In genomic region chr3:123508675-123509376, GRCm38 (mm10) we compare ENCODE assay signal across 8 mouse cellular contexts.
A peak's percentile ranks its signal among the peaks of the same experiment; 100 is the strongest.
DNase-seq lines count a peak whose midpoint lies in the region; ATAC-seq and TF ChIP-seq lines count a peak whose summit lies in the region.

No protein-coding gene starts in this region.

- H3K27me3 ChIP-seq in kidney, adult 2 months (replicated peaks; ENCODE audit: control insufficient read depth, insufficient read depth, low read length): no peaks in the 10 kb centered on the region
- no peaks in the 10 kb centered on the region for H3K27me3 ChIP-seq in ES-Bruce4 (ENCODE audit: control insufficient read depth, insufficient read depth, low read length, poor library complexity, severe bottlenecking)
- no peaks in the 10 kb centered on the region for H3K27me3 ChIP-seq in hindbrain, embryonic 16.5 days (replicated peaks; ENCODE audit: control insufficient read depth, insufficient read depth, low read length)
- H3K27me3 ChIP-seq in midbrain, embryonic 13.5 days: 0 out of 2 replicates have a peak, but pooled peaks cover 2% of the 10 kb centered on the region

- H3K27ac ChIP-seq in kidney, adult 2 months (ENCODE audit: insufficient read depth, low read depth, low read length): peak overlapping the region; percentile 88
- peak overlapping the region; percentile 93 for H3K27ac ChIP-seq in ES-Bruce4 (ENCODE audit: insufficient read depth, low read length)
- peak overlapping the region; percentile 99 for H3K27ac ChIP-seq in hindbrain, embryonic 16.5 days (ENCODE audit: low read depth, low read length)
- H3K27ac ChIP-seq in midbrain, embryonic 13.5 days: peak overlapping the region; percentile 97

- under 1% methylated on average over 36 of the region's 36 CpGs for WGBS in kidney, adult 2 months
- WGBS in hindbrain, embryonic 16.5 days: under 1% methylated on average over 36 of the region's 36 CpGs
- WGBS in midbrain, embryonic 13.5 days: under 1% methylated on average over 36 of the region's 36 CpGs

- H3K4me3 ChIP-seq in kidney, adult 2 months (ENCODE audit: insufficient read depth, low read depth, low read length): peak overlapping the region; percentile 84
- H3K4me3 ChIP-seq in ES-Bruce4 (ENCODE audit: low read depth, low read length): peak overlapping the region; percentile 98
- peak overlapping the region; percentile 80 for H3K4me3 ChIP-seq in hindbrain, embryonic 16.5 days (ENCODE audit: low read length)
- H3K4me3 ChIP-seq in midbrain, embryonic 13.5 days (replicated peaks): peak overlapping the region; percentile 58

- H3K9ac ChIP-seq in ES-Bruce4 (ENCODE audit: low read depth, poor library complexity, severe bottlenecking): peak overlapping the region; percentile 90
- peak overlapping the region; percentile 96 for H3K9ac ChIP-seq in hindbrain, embryonic 16.5 days (ENCODE audit: low read depth, low read length)
- peak overlapping the region; percentile 83 for H3K9ac ChIP-seq in midbrain, embryonic 13.5 days (replicated peaks)

- no peak for DNase-seq in kidney, adult 2 months
- DNase-seq in kidney, adult 18-20 months: no peak
- no peak for DNase-seq in urinary bladder, adult 2 months (ENCODE audit: low spot score)
- DNase-seq in T-cell, adult 2 months (ENCODE audit: low spot score): no peak

- H3K9me3 ChIP-seq in ES-Bruce4 (replicated peaks; ENCODE audit: control insufficient read depth, insufficient read depth, low read length, poor library complexity, severe bottlenecking): no peaks in the 10 kb centered on the region
- H3K9me3 ChIP-seq in hindbrain, embryonic 16.5 days (ENCODE audit: control insufficient read depth, low read length): no peaks in the 10 kb centered on the region
- no peaks in the 10 kb centered on the region for H3K9me3 ChIP-seq in midbrain, embryonic 13.5 days

- TF ChIP-seq EP300 in ES-Bruce4 (IDR thresholded peaks at IDR 0.05; ENCODE audit: insufficient read depth, low read depth, low read length): no peak

- H3K4me1 ChIP-seq in kidney, adult 2 months (ENCODE audit: control insufficient read depth, insufficient read depth, low read length): peaks cover 11% of the 10 kb centered on the region; the same call in 1 of the 2 replicates
- H3K4me1 ChIP-seq in ES-Bruce4 (ENCODE audit: control insufficient read depth, insufficient read depth, low read length): no peaks in the 10 kb centered on the region
- peaks cover 7% of the 10 kb centered on the region for H3K4me1 ChIP-seq in hindbrain, embryonic 16.5 days (ENCODE audit: control insufficient read depth, insufficient read depth, low read depth, low read length)
- peaks cover 33% of the 10 kb centered on the region for H3K4me1 ChIP-seq in midbrain, embryonic 13.5 days (replicated peaks)

- peak overlapping the region; percentile 73 for H3K4me2 ChIP-seq in hindbrain, embryonic 16.5 days (ENCODE audit: low read length)
- H3K4me2 ChIP-seq in midbrain, embryonic 13.5 days (replicated peaks): peak overlapping the region; percentile 62

- peak; percentile 50 for ATAC-seq in common myeloid progenitor, adult 5-6 weeks (replicated peaks; ENCODE audit: low read depth, poor library complexity, severe bottlenecking)
- ATAC-seq in hindbrain, embryonic 16.5 days: peak; percentile 74
- peak; percentile 81 for ATAC-seq in midbrain, embryonic 13.5 days

- no peak for TF ChIP-seq CTCF in kidney, adult 2 months (conservative IDR thresholded peaks at IDR 0.05; ENCODE audit: insufficient read depth, insufficient read length, low read depth, low read length)
- TF ChIP-seq CTCF in ES-Bruce4 (IDR thresholded peaks at IDR 0.05; ENCODE audit: low read depth, low read length): no peak

- no peaks in the 10 kb centered on the region for H3K36me3 ChIP-seq in kidney, adult 2 months (ENCODE audit: control insufficient read depth, insufficient read depth, low read length)
- peaks cover 20% of the 10 kb centered on the region for H3K36me3 ChIP-seq in ES-Bruce4 (ENCODE audit: control insufficient read depth, insufficient read depth, low read length, poor library complexity, severe bottlenecking)
- no peaks in the 10 kb centered on the region for H3K36me3 ChIP-seq in hindbrain, embryonic 16.5 days (ENCODE audit: control insufficient read depth, insufficient read depth, low read length)
- peaks cover 4% of the 10 kb centered on the region for H3K36me3 ChIP-seq in midbrain, embryonic 13.5 days

- TF ChIP-seq POLR2A in kidney, adult 2 months (IDR thresholded peaks at IDR 0.05; ENCODE audit: low read depth, low read length): no peak
- no peak for TF ChIP-seq POLR2A in ES-Bruce4 (IDR thresholded peaks at IDR 0.05; ENCODE audit: insufficient read depth, low read length)
